Mouse (Mus musculus) sigmoid colon, adult 10 weeks (tissue): ENCODE results near the gene Fam131b. TPM values are rescaled to one million over a fixed set of nuclear protein-coding genes. Genes with fewer than 3 reads are reported as not detected.

Experiments used
- polyA plus RNA-seq: library from polyadenylated mRNA; stranded (reverse); fragments of 350-450 nt; fragmentation: Illumina TruSeq; extraction: RNeasy Lipid Tissue Mini Kit (QIAGEN cat#74804); gene quantifications from one replicate; pipeline ENCODE4 v1.2.3, GENCODE M21; 2014; ENCODE audit warnings: low read depth, low replicate concordance

The Fam131b gene
- polyA plus RNA-seq: 0.32 TPM

GRCm38 (mm10) chr6:42324482-42325267 is at the start of gene Fam131b:
TSS of gene Fam131b (minus strand) at chr6:42324643.

GRCm38 (mm10) chr6:42372816-42373547 is 48.5 kb upstream of the Fam131b start, which contains the start of gene Epha1:
TSS of gene Epha1 (minus strand) at chr6:42373268.

GRCm38 (mm10) chr6:42349426-42350020 is 25.1 kb upstream of the Fam131b start, which contains the start of gene Zyx:
TSS of gene Zyx (plus strand) at chr6:42349630.

GRCm38 (mm10) chr6:42286448-42286847 is 38.0 kb downstream of the Fam131b start, which contains the start of gene Clcn1:
TSS of gene Clcn1 (plus strand) at chr6:42286685.

Other genes starting within 250 kb of the Fam131b start
- not detected for gene Tas2r139, start 183.7 kb downstream of the Fam131b start, polyA plus RNA-seq
- gene Tas2r144, start 109.3 kb downstream of the Fam131b start, polyA plus RNA-seq: not detected
- gene Gstk1, start 78.7 kb downstream of the Fam131b start, polyA plus RNA-seq: 27.1 TPM
- 33.1 TPM for gene Tmem139, start 62.7 kb downstream of the Fam131b start, polyA plus RNA-seq
- 92.5 TPM for gene Casp2, start 59.7 kb downstream of the Fam131b start, polyA plus RNA-seq
- 0.47 TPM for gene Clcn1, start 38.0 kb downstream of the Fam131b start, polyA plus RNA-seq
- gene Zyx, start 25.0 kb upstream of the Fam131b start, polyA plus RNA-seq: 1.6 TPM
- gene Epha1, start 48.6 kb upstream of the Fam131b start, polyA plus RNA-seq: 2.3 TPM
- gene Tas2r143, start 75.6 kb upstream of the Fam131b start, polyA plus RNA-seq: not detected
- not detected for gene Tas2r135, start 80.8 kb upstream of the Fam131b start, polyA plus RNA-seq
- gene Tas2r126, start 109.9 kb upstream of the Fam131b start, polyA plus RNA-seq: not detected
- gene Olfr458, start 140.6 kb upstream of the Fam131b start, polyA plus RNA-seq: not detected
- not detected for gene Olfr457, start 151.7 kb upstream of the Fam131b start, polyA plus RNA-seq
- not detected for gene Olfr456, start 162.6 kb upstream of the Fam131b start, polyA plus RNA-seq
- gene Olfr455, start 222.9 kb upstream of the Fam131b start, polyA plus RNA-seq: not detected